Mouse (Mus musculus) myocyte (in vitro differentiated cells): ENCODE measurements at regions not wholly inside any gene's neighbourhood (a gene's known extent, or its start where the extent isn't known, plus 50 kb on each side); places are given as distances from the start of the nearest gene placed in this dataset.

ENCODE experiments used
- E2F4 ChIP-seq: IDR thresholded peaks from one replicate; pipeline ENCODE4 v1.6.1; 2011; ENCODE audit warnings: mild to moderate bottlenecking, control low read depth, moderate library complexity; ENCODE audit not compliant: insufficient read depth
- POLR2A ChIP-seq: IDR thresholded peaks from one replicate; pipeline ENCODE4 v1.6.1; 2011; ENCODE audit warnings: low read depth, mild to moderate bottlenecking, control low read depth, moderate library complexity; ENCODE audit not compliant: insufficient read length
- POLR2AphosphoS2 ChIP-seq: IDR thresholded peaks from one replicate; pipeline ENCODE4 v1.6.1; 2011; ENCODE audit warnings: low read depth, control low read depth; ENCODE audit not compliant: insufficient read length
- SRF ChIP-seq: IDR thresholded peaks from one replicate; pipeline ENCODE4 v1.6.1; 2011; ENCODE audit warnings: low read depth; ENCODE audit not compliant: control insufficient read depth, insufficient read length
- TCF12 ChIP-seq: IDR thresholded peaks from one replicate; pipeline ENCODE4 v1.6.1; 2011; ENCODE audit warnings: mild to moderate bottlenecking, control low read depth; ENCODE audit not compliant: poor library complexity, insufficient read depth, severe bottlenecking

- TF ChIP-seq POLR2A (no peak), TCF12 (no peak), POLR2AphosphoS2 (no peak), SRF (no peak), E2F4 (no peak)
These were observed 100.9 kb upstream of the Tmem108 start for GRCm38 (mm10) chr9:103862493-103862892.
